Mouse (Mus musculus): ENCODE results near the gene Agap1. TPM values are rescaled to one million over a fixed set of nuclear protein-coding genes. Genes with fewer than 3 reads are reported as not detected.

Agap1 gene
- polyA plus RNA-seq, 1 experiment from 2014 or later: 23.1 TPM

GRCm38 (mm10) chr1:89457126-89458031, 2.8 kb downstream of the Agap1 start:
- 0 out of 2 replicates have a peak overlapping the region, but pooled peaks have one; percentile 91 for H3K4me3 ChIP-seq (replicated peaks)
- H3K9ac ChIP-seq (replicated peaks): no peak overlapping the region
- ATAC-seq (ENCODE audit: insufficient number of reproducible peaks, insufficient read depth, low FRiP score, low TSS enrichment, low read depth): no peak
- no peak overlapping the region for H3K27ac ChIP-seq
- H3K4me2 ChIP-seq: peak overlapping the region; percentile 98
- WGBS: 68% methylated on average over 17 of the region's 17 CpGs
- peaks cover 11% of the 10 kb centered on the region for H3K9me3 ChIP-seq
- H3K36me3 ChIP-seq: peaks cover 9% of the 10 kb centered on the region
- peaks cover 46% of the 10 kb centered on the region for H3K4me1 ChIP-seq (replicated peaks)
- no peaks in the 10 kb centered on the region for H3K27me3 ChIP-seq

DNA sequence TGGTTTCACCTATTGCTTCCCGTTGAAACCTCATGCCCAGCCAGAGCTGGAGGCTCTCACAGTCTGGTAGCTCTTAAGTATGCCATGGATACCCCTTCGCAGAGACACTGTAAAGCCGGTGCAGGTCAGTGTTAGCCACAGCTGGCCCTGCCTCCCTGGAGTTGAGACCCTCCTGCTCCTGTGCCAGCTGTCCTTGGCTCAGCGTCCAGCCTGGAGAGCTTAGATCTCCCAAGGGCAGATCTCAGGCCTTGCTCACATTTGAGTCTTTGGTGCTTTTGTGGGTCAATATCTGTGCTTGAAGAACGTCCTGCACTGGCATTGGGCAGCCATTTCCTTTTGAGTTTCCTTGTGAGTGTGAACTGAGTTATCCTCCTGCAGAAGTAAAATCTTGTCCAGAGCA, 7.3 kb downstream of the Agap1 start:
- H3K27me3 ChIP-seq: no peaks in the 10 kb centered on the region
- no peak for ATAC-seq (ENCODE audit: insufficient number of reproducible peaks, insufficient read depth, low FRiP score, low TSS enrichment, low read depth)
- no peak overlapping the region for H3K9ac ChIP-seq (replicated peaks)
- peaks cover 9% of the 10 kb centered on the region for H3K36me3 ChIP-seq
- H3K9me3 ChIP-seq: peaks cover 11% of the 10 kb centered on the region
- peaks cover 61% of the 10 kb centered on the region for H3K4me1 ChIP-seq (replicated peaks)
- no peak overlapping the region for H3K4me3 ChIP-seq (replicated peaks)
- no peak overlapping the region for H3K27ac ChIP-seq
- WGBS: 81% methylated on average over 5 of the region's 5 CpGs
- no peak overlapping the region for H3K4me2 ChIP-seq

DNA sequence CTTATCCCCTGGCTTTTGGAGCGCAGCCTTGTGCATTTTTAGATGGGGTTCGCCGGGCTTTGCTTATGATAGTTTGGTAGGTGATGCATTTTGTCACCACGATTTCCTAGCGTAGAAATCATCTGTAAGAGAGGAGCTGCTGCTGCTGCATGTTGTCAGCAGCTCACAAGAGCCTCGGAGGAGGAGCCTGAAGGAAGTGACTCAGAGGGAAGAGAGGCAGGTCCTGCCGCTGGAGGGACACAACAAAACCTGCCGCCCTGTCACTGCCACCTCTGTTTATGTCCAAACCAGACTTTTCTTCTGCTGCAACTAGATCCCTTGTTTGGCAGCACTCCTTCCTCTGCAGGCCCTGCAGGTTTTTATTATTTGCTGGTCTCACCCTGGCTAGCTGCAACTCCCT, 8.5 kb downstream of the Agap1 start:
- Histone ChIP-seq H3K4me2 (0 out of 2 replicates have a peak overlapping the region, but pooled peaks have one; percentile 13), H3K9me3 (peaks cover 7% of the 10 kb centered on the region), H3K4me1 (replicated peaks) (peaks cover 70% of the 10 kb centered on the region), H3K27me3 (no peaks in the 10 kb centered on the region), H3K9ac (replicated peaks) (no peak overlapping the region), H3K27ac (peak overlapping the region; percentile 13; the same call in 1 of the 2 replicates), H3K4me3 (replicated peaks) (no peak overlapping the region), H3K36me3 (peaks cover 5% of the 10 kb centered on the region)
- WGBS: 39% methylated on average over 8 of the region's 8 CpGs
- no peak for ATAC-seq (ENCODE audit: insufficient number of reproducible peaks, insufficient read depth, low FRiP score, low TSS enrichment, low read depth)

- H3K4me2 ChIP-seq: no peak overlapping the region
- peak overlapping the region; percentile 53; the same call in 1 of the 2 replicates for H3K27ac ChIP-seq
- no peak for ATAC-seq (ENCODE audit: insufficient number of reproducible peaks, insufficient read depth, low FRiP score, low TSS enrichment, low read depth)
- no peaks in the 10 kb centered on the region for H3K27me3 ChIP-seq
- H3K36me3 ChIP-seq: no peaks in the 10 kb centered on the region; the same call in 1 of the 2 replicates
- H3K9me3 ChIP-seq: no peaks in the 10 kb centered on the region
- 44% methylated on average over 5 of the region's 5 CpGs for WGBS
- no peak overlapping the region for H3K4me3 ChIP-seq (replicated peaks)
- H3K9ac ChIP-seq (replicated peaks): no peak overlapping the region
- peaks cover 88% of the 10 kb centered on the region for H3K4me1 ChIP-seq (replicated peaks)
Measured at GRCm38 (mm10) chr1:89465417-89466002, 10.9 kb downstream of the Agap1 start.

- H3K4me3 ChIP-seq (replicated peaks): no peak overlapping the region
- H3K4me1 ChIP-seq (replicated peaks): peaks cover 86% of the 10 kb centered on the region
- 0 out of 2 replicates have a peak overlapping the region, but pooled peaks have one; percentile 12 for H3K27ac ChIP-seq
- H3K4me2 ChIP-seq: no peak overlapping the region
- H3K9ac ChIP-seq (replicated peaks): no peak overlapping the region
- H3K9me3 ChIP-seq: no peaks in the 10 kb centered on the region
- WGBS: 51% methylated on average over 6 of the region's 6 CpGs
- no peak for ATAC-seq (ENCODE audit: insufficient number of reproducible peaks, insufficient read depth, low FRiP score, low TSS enrichment, low read depth)
- H3K27me3 ChIP-seq: no peaks in the 10 kb centered on the region
- H3K36me3 ChIP-seq: no peaks in the 10 kb centered on the region; the same call in 1 of the 2 replicates
Measured at GRCm38 (mm10) chr1:89467321-89468069, 12.9 kb downstream of the Agap1 start.

DNA sequence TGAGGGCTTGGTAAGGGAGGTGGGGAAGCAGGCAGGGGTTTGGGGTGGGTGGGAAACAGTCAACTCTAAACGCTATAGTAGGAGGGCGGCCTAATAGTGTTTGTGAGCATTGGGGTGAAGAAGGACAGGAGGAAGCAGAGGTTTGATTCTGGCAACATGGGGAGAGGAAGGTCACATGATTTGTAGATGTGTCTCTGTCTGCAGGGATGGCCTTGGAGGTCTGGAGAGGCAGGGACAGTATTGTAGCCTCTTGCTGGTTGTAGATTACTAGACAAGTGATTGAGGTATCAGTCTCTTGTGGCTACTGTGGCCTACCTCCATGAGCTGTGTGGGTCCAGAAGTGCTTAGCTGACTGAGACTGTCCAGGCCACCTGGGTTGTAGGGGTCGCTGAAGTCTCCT, 13.5 kb downstream of the Agap1 start:
- no peaks in the 10 kb centered on the region; the same call in 1 of the 2 replicates for H3K36me3 ChIP-seq
- H3K4me2 ChIP-seq: no peak overlapping the region
- WGBS: 72% methylated on average over 3 of the region's 3 CpGs
- no peaks in the 10 kb centered on the region for H3K27me3 ChIP-seq
- peaks cover 80% of the 10 kb centered on the region for H3K4me1 ChIP-seq (replicated peaks)
- ATAC-seq (ENCODE audit: insufficient number of reproducible peaks, insufficient read depth, low FRiP score, low TSS enrichment, low read depth): no peak
- H3K9ac ChIP-seq (replicated peaks): no peak overlapping the region
- H3K4me3 ChIP-seq (replicated peaks): no peak overlapping the region
- no peak overlapping the region for H3K27ac ChIP-seq
- H3K9me3 ChIP-seq: no peaks in the 10 kb centered on the region

DNA sequence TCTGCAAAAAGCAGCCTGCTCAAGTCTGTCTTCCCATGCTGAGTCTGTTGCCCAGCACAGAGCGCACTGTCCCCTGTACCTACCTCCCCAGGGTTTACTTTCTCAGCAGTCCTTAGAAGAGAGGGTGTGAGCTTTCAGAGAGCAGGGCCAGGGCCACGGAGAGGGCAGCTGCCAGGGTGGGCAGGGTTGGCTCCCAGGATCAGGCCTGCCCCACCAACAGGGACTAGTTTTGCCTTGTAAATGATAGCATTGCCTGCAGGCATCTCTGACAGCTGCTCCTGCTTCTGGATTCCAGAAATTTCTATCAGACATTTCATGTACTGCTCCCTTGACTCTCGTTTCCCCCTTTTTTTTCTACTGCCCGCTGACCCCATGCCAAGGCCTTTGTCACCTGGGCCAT, 16.8 kb downstream of the Agap1 start:
- Histone ChIP-seq H3K27me3 (no peaks in the 10 kb centered on the region), H3K27ac (peak overlapping the region; percentile 80), H3K4me2 (no peak overlapping the region), H3K9me3 (no peaks in the 10 kb centered on the region), H3K36me3 (no peaks in the 10 kb centered on the region), H3K4me1 (replicated peaks) (peaks cover 73% of the 10 kb centered on the region), H3K9ac (replicated peaks) (no peak overlapping the region), H3K4me3 (replicated peaks) (no peak overlapping the region)
- no peak for ATAC-seq (ENCODE audit: insufficient number of reproducible peaks, insufficient read depth, low FRiP score, low TSS enrichment, low read depth)
- 68% methylated on average over 4 of the region's 4 CpGs for WGBS

- Histone ChIP-seq H3K9me3 (no peaks in the 10 kb centered on the region), H3K27me3 (no peaks in the 10 kb centered on the region), H3K4me3 (replicated peaks) (no peak overlapping the region), H3K4me1 (replicated peaks) (peaks cover 71% of the 10 kb centered on the region), H3K4me2 (no peak overlapping the region), H3K36me3 (no peaks in the 10 kb centered on the region), H3K9ac (replicated peaks) (no peak overlapping the region), H3K27ac (peak overlapping the region; percentile 80; the same call in 1 of the 2 replicates)
- ATAC-seq (ENCODE audit: insufficient number of reproducible peaks, insufficient read depth, low FRiP score, low TSS enrichment, low read depth): no peak
- WGBS: 81% methylated on average over 9 of the region's 9 CpGs
Measured at GRCm38 (mm10) chr1:89471891-89472290, 17.3 kb downstream of the Agap1 start.

GRCm38 (mm10) chr1:89473946-89474345, 19.3 kb downstream of the Agap1 start:
- Histone ChIP-seq H3K9ac (replicated peaks) (no peak overlapping the region), H3K4me2 (no peak overlapping the region), H3K27me3 (no peaks in the 10 kb centered on the region), H3K4me3 (replicated peaks) (no peak overlapping the region), H3K27ac (no peak overlapping the region), H3K36me3 (no peaks in the 10 kb centered on the region), H3K9me3 (no peaks in the 10 kb centered on the region), H3K4me1 (replicated peaks) (peaks cover 50% of the 10 kb centered on the region)
- ATAC-seq (ENCODE audit: insufficient number of reproducible peaks, insufficient read depth, low FRiP score, low TSS enrichment, low read depth): no peak
- WGBS: 82% methylated on average over 5 of the region's 5 CpGs

- no peaks in the 10 kb centered on the region for H3K27me3 ChIP-seq
- H3K4me3 ChIP-seq (replicated peaks): no peak overlapping the region
- no peak overlapping the region for H3K27ac ChIP-seq
- 57% methylated on average over 9 of the region's 9 CpGs for WGBS
- peaks cover 41% of the 10 kb centered on the region for H3K4me1 ChIP-seq (replicated peaks)
- no peak overlapping the region for H3K4me2 ChIP-seq
- H3K36me3 ChIP-seq: no peaks in the 10 kb centered on the region
- no peak overlapping the region for H3K9ac ChIP-seq (replicated peaks)
- H3K9me3 ChIP-seq: no peaks in the 10 kb centered on the region
- no peak for ATAC-seq (ENCODE audit: insufficient number of reproducible peaks, insufficient read depth, low FRiP score, low TSS enrichment, low read depth)
Measured at GRCm38 (mm10) chr1:89474853-89475252, 20.2 kb downstream of the Agap1 start.

GRCm38 (mm10) chr1:89477033-89477432, 22.4 kb downstream of the Agap1 start:
- no peak overlapping the region for H3K4me3 ChIP-seq (replicated peaks)
- H3K36me3 ChIP-seq: no peaks in the 10 kb centered on the region
- H3K9ac ChIP-seq (replicated peaks): no peak overlapping the region
- no peaks in the 10 kb centered on the region for H3K9me3 ChIP-seq
- no peak overlapping the region for H3K4me2 ChIP-seq
- peaks cover 41% of the 10 kb centered on the region for H3K4me1 ChIP-seq (replicated peaks)
- no peak overlapping the region for H3K27ac ChIP-seq
- ATAC-seq (ENCODE audit: insufficient number of reproducible peaks, insufficient read depth, low FRiP score, low TSS enrichment, low read depth): no peak
- H3K27me3 ChIP-seq: no peaks in the 10 kb centered on the region
- WGBS: 89% methylated on average over 5 of the region's 5 CpGs
